Mouse (Mus musculus) spleen, adult 2 months (tissue): ENCODE data around the gene Ppp2r1b.

ENCODE experiments used
- CTCF ChIP-seq: fragments of 200-500 bp; IDR thresholded peaks from 2 replicates; pipeline ENCODE4 v1.5.1; 2011; ENCODE audit warnings: mild to moderate bottlenecking, inconsistent platforms; ENCODE audit not compliant: insufficient read depth, insufficient read length, insufficient replicate concordance; ENCODE audit errors: extremely low read depth
- POLR2A ChIP-seq: fragments of 200-500 bp; IDR thresholded peaks from 2 replicates; pipeline ENCODE4 v1.6.1; 2011; ENCODE audit warnings: low read depth, low read length, inconsistent platforms

GRCm38 (mm10) chr9:50924454-50924853 is 79.4 kb downstream of the Ppp2r1b start:
- TF ChIP-seq CTCF (no peak), POLR2A (no peak)
